17 mouse cellular contexts compared by ENCODE assay signal in the genomic region with DNA sequence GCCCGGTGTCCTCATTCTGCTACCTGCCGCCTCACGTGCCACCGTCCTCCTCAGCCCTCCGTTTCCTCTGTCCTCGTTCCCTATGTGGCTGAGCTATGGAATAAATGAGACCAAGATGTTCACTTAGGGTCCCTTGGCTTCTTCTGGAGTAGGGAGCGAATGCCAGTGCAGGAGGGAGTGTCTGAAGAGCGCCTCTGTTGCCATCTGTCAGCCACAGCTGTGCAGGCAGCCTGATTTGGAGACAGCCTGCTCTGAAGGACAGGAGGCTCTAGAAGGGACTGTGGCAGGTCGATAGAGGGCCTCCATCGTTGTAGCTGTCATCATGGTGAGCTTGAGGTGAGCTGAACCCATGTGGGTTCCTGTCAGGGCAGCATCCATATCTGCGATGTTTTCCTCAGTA. TPM values are rescaled to one million over a fixed set of nuclear protein-coding genes. Genes with fewer than 3 reads are reported as not detected.
"Had no signal": no experiment of that assay in that cellular context is flagged by ENCODE, and none has a peak within 500 bp of the region (broad histone marks: within the 10 kb centered on the region; RNA-seq: fewer than 3 reads in every experiment).

No protein-coding gene starts in this region.

- DNase-seq: lung, adult 18-20 months; lung, embryonic 14.5 days; lung, postnatal 10 days; midbrain, embryonic 14.5 days; right cerebral cortex, postnatal 25 days; right cerebral cortex, postnatal 4 days; spleen, adult 18-20 months; thymus, adult 18-20 months; thymus, postnatal 25 days; thymus, postnatal 4 days had no signal

- H3K9me3 ChIP-seq: liver, embryonic 12.5 days; midbrain, embryonic 10.5 days; neural tube, embryonic 12.5 days had no signal

- ATAC-seq: liver, embryonic 12.5 days; midbrain, embryonic 16.5 days had no signal

- H3K36me3 ChIP-seq: liver, embryonic 12.5 days had no signal

- H3K4me1 ChIP-seq: liver, embryonic 12.5 days had no signal

- H3K4me2 ChIP-seq: liver, embryonic 12.5 days; lung, embryonic 14.5 days; neural tube, embryonic 12.5 days had no signal

- H3K27ac ChIP-seq: liver, embryonic 12.5 days; liver, embryonic 14.5 days; midbrain, embryonic 10.5 days; neural tube, embryonic 12.5 days had no signal

- H3K4me3 ChIP-seq: liver, embryonic 12.5 days; midbrain, embryonic 10.5 days; neural tube, embryonic 12.5 days had no signal

- H3K27me3 ChIP-seq: neural tube, embryonic 12.5 days had no signal

RNA-seq across cellular contexts. Expression of a gene that starts 30.2 kb away (rescaled TPM):
- total RNA-seq: megakaryocyte-erythroid progenitor cell, adult 5-6 weeks; neutrophil, adult 5-6 weeks had no signal
